Mouse (Mus musculus) lung, postnatal 0 days (tissue): ENCODE measurements around the gene Ovol3.

Experiments
- CTCF ChIP-seq: IDR thresholded peaks from 2 replicates; pipeline ENCODE4 v1.5.1; 2016; ENCODE audit warnings: antibody characterized with exemption, mild to moderate bottlenecking
- EP300 ChIP-seq: IDR thresholded peaks from 2 replicates; pipeline ENCODE4 v1.6.1; 2016; ENCODE audit warnings: antibody characterized with exemption, mild to moderate bottlenecking, control low read depth

GRCm38 (mm10) chr7:30193581-30194100 is 41.9 kb downstream of the Ovol3 start:
- no peak for TF ChIP-seq CTCF
- no peak for TF ChIP-seq EP300
